Mouse (Mus musculus): ENCODE results near the gene Gm37419. TPM values are rescaled to one million over a fixed set of nuclear protein-coding genes. Genes with fewer than 3 reads are reported as not detected.

Gene Gm37419
- total and polyA plus RNA-seq, 2 experiments from 2014 or later = not detected

GRCm38 (mm10) chr16:23979446-23979845 is 8.8 kb upstream of the Gm37419 start:
- Histone ChIP-seq H3K4me2 (ENCODE audit: low read depth) (no peak overlapping the region), H3K36me3 (ENCODE audit: insufficient read depth) (peaks cover 5% of the 10 kb centered on the region; the same call in 1 of the 2 replicates), H3K4me1 (ENCODE audit: insufficient read depth) (0 out of 2 replicates have a peak, but pooled peaks cover 8% of the 10 kb centered on the region), H3K9me3 (ENCODE audit: low read length) (no peaks in the 10 kb centered on the region), H3K27ac (ENCODE audit: low read depth, low read length) (no peak overlapping the region), H3K27me3 (ENCODE audit: insufficient read depth, low read length) (peaks cover 15% of the 10 kb centered on the region; the same call in 1 of the 2 replicates), H3K9ac (no peak overlapping the region), H3K4me3 (ENCODE audit: low read depth, low read length) (no peak overlapping the region)
- ATAC-seq (no peak), DNase-seq (no peak)
- 89% methylated on average over 9 of the region's 9 CpGs for WGBS
- TF ChIP-seq CTCF (IDR thresholded peaks at IDR 0.05; ENCODE audit: low read depth) = no peak

- Histone ChIP-seq H3K9ac (no peak overlapping the region), H3K4me1 (ENCODE audit: insufficient read depth) (0 out of 2 replicates have a peak, but pooled peaks cover 8% of the 10 kb centered on the region), H3K27ac (ENCODE audit: low read depth, low read length) (no peak overlapping the region), H3K36me3 (ENCODE audit: insufficient read depth) (0 out of 2 replicates have a peak, but pooled peaks cover under 1% of the 10 kb centered on the region), H3K9me3 (ENCODE audit: low read length) (no peaks in the 10 kb centered on the region), H3K27me3 (ENCODE audit: insufficient read depth, low read length) (peaks cover 15% of the 10 kb centered on the region; the same call in 1 of the 2 replicates), H3K4me3 (ENCODE audit: low read depth, low read length) (peak overlapping the region; percentile 37; the same call in 1 of the 2 replicates), H3K4me2 (ENCODE audit: low read depth) (peak overlapping the region; percentile 87)
- 16% methylated on average over 11 of the region's 11 CpGs for WGBS
- TF ChIP-seq CTCF (IDR thresholded peaks at IDR 0.05; ENCODE audit: low read depth) = no peak
- DNase-seq (peak; percentile 11), ATAC-seq (no peak)
Measured at GRCm38 (mm10) chr16:23980201-23980870, 7.9 kb upstream of the Gm37419 start.

GRCm38 (mm10) chr16:23980991-23981720 is 7.1 kb upstream of the Gm37419 start:
- Histone ChIP-seq H3K9me3 (ENCODE audit: low read length) (no peaks in the 10 kb centered on the region), H3K27me3 (ENCODE audit: insufficient read depth, low read length) (peaks cover 15% of the 10 kb centered on the region; the same call in 1 of the 2 replicates), H3K4me2 (ENCODE audit: low read depth) (peak overlapping the region; percentile 87), H3K9ac (peak overlapping the region; percentile 43), H3K4me3 (ENCODE audit: low read depth, low read length) (peak overlapping the region; percentile 37), H3K27ac (ENCODE audit: low read depth, low read length) (0 out of 2 replicates have a peak overlapping the region, but pooled peaks have one; percentile 21), H3K36me3 (ENCODE audit: insufficient read depth) (no peaks in the 10 kb centered on the region), H3K4me1 (ENCODE audit: insufficient read depth) (0 out of 2 replicates have a peak, but pooled peaks cover 8% of the 10 kb centered on the region)
- DNase-seq (peak; percentile 41), ATAC-seq (no peak)
- 3% methylated on average over 32 of the region's 32 CpGs for WGBS
- no peak for TF ChIP-seq CTCF (IDR thresholded peaks at IDR 0.05; ENCODE audit: low read depth)

GRCm38 (mm10) chr16:23981925-23982851 is 6.1 kb upstream of the Gm37419 start:
- Histone ChIP-seq H3K9me3 (ENCODE audit: low read length) (no peaks in the 10 kb centered on the region), H3K4me1 (ENCODE audit: insufficient read depth) (0 out of 2 replicates have a peak, but pooled peaks cover 8% of the 10 kb centered on the region), H3K36me3 (ENCODE audit: insufficient read depth) (no peaks in the 10 kb centered on the region), H3K27ac (ENCODE audit: low read depth, low read length) (peak overlapping the region; percentile 71; the same call in 1 of the 2 replicates), H3K9ac (peak overlapping the region; percentile 43; the same call in 1 of the 2 replicates), H3K4me2 (ENCODE audit: low read depth) (peak overlapping the region; percentile 87), H3K4me3 (ENCODE audit: low read depth, low read length) (peak overlapping the region; percentile 37), H3K27me3 (ENCODE audit: insufficient read depth, low read length) (peaks cover 15% of the 10 kb centered on the region; the same call in 1 of the 2 replicates)
- peak; percentile 83 for ATAC-seq
- TF ChIP-seq CTCF (IDR thresholded peaks at IDR 0.05; ENCODE audit: low read depth) = peak; percentile 72
- WGBS = 3% methylated on average over 28 of the region's 28 CpGs
- peak; percentile 89 for DNase-seq

- H3K27me3 ChIP-seq (ENCODE audit: insufficient read depth, low read length) = peaks cover 15% of the 10 kb centered on the region; the same call in 1 of the 2 replicates
- no peaks in the 10 kb centered on the region for H3K36me3 ChIP-seq (ENCODE audit: insufficient read depth)
- ATAC-seq (no peak), DNase-seq (peak; percentile 81)
- H3K9me3 ChIP-seq (ENCODE audit: low read length) = no peaks in the 10 kb centered on the region
- peak; percentile 61 for TF ChIP-seq CTCF (IDR thresholded peaks at IDR 0.05; ENCODE audit: low read depth)
- H3K4me3 ChIP-seq (ENCODE audit: low read depth, low read length) = peak overlapping the region; percentile 37
- peak overlapping the region; percentile 87 for H3K4me2 ChIP-seq (ENCODE audit: low read depth)
- 1% methylated on average over 33 of the region's 33 CpGs for WGBS
- peak overlapping the region; percentile 34; the same call in 1 of the 2 replicates for H3K9ac ChIP-seq
- 0 out of 2 replicates have a peak, but pooled peaks cover 8% of the 10 kb centered on the region for H3K4me1 ChIP-seq (ENCODE audit: insufficient read depth)
- peak overlapping the region; percentile 71 for H3K27ac ChIP-seq (ENCODE audit: low read depth, low read length)
Measured at GRCm38 (mm10) chr16:23982891-23983588, 5.2 kb upstream of the Gm37419 start.

Measured in forebrain, postnatal 0 days (tissue).